Mouse (Mus musculus) liver, postnatal 0 days (tissue): ENCODE data around the gene Ddx27. TPM values are rescaled to one million over a fixed set of nuclear protein-coding genes. Genes with fewer than 3 reads are reported as not detected.
A peak's percentile ranks its signal among the peaks of the same experiment; 100 is the strongest.

Experiments
- ATAC-seq: fragments of 200-750 bp; cut with Nextera tagmentation; 2 replicates; pipeline ENCODE4 v1.8.0; 2017; ENCODE audit warnings: mild to moderate bottlenecking, moderate library complexity
- DNase-seq: peaks from one replicate; pipeline ENCODE4 v3.0.0-alpha.2; 2016
- H3K27ac ChIP-seq: fragments of 300-500 bp; sonication (generic); 2 replicates; pipeline ENCODE4 v1.5.1; 2014; ENCODE audit warnings: antibody characterized with exemption, moderate library complexity, mild to moderate bottlenecking, low read depth
- H3K27me3 ChIP-seq: fragments of 300-500 bp; sonication (generic); 2 replicates; pipeline ENCODE4 v1.6.1; 2014; ENCODE audit warnings: low read length, control low read depth, mixed read lengths; ENCODE audit not compliant: insufficient read depth
- H3K36me3 ChIP-seq: fragments of 300-500 bp; sonication (generic); replicated peaks from 2 replicates; pipeline ENCODE4 v1.6.1; 2014; ENCODE audit warnings: mild to moderate bottlenecking, control low read depth, low read length, moderate library complexity, mixed read lengths; ENCODE audit not compliant: insufficient read depth
- H3K4me1 ChIP-seq: fragments of 300-500 bp; sonication (generic); 2 replicates; pipeline ENCODE4 v1.6.1; 2014; ENCODE audit warnings: antibody characterized with exemption, mild to moderate bottlenecking, control low read depth; ENCODE audit not compliant: insufficient read depth
- H3K4me2 ChIP-seq: fragments of 300-500 bp; sonication (generic); 2 replicates; pipeline ENCODE4 v1.6.1; 2014; ENCODE audit warnings: low read depth, mild to moderate bottlenecking, low read length, moderate library complexity, mixed read lengths
- H3K4me3 ChIP-seq: fragments of 300-500 bp; sonication (generic); 2 replicates; pipeline ENCODE4 v1.5.1; 2014; ENCODE audit warnings: low read depth, low read length
- H3K9ac ChIP-seq: fragments of 300-500 bp; sonication (generic); replicated peaks from 2 replicates; pipeline ENCODE4 v1.6.1; 2014; ENCODE audit warnings: mild to moderate bottlenecking, moderate library complexity
- H3K9me3 ChIP-seq: fragments of 300-500 bp; sonication (generic); 2 replicates; pipeline ENCODE4 v1.6.1; 2016; ENCODE audit warnings: mild to moderate bottlenecking, control low read depth, low read length, mixed read lengths
- CTCF ChIP-seq: sonication (generic); IDR thresholded peaks from 2 replicates; pipeline ENCODE4 v1.5.1; 2016; ENCODE audit warnings: antibody characterized with exemption, low read depth
- EP300 ChIP-seq: IDR thresholded peaks from 2 replicates; pipeline ENCODE4 v1.6.1; 2016; ENCODE audit warnings: antibody characterized with exemption, low read depth, mild to moderate bottlenecking
- WGBS: fragments of 180-500 bp; shearing (Covaris S2); extraction: QIAGEN DNeasy Blood & Tissue Kit; methylation state at CpG from one replicate; pipeline ENCODE4 v1.1.7; 2014; ENCODE audit not compliant: insufficient replicate concordance; 5-methylcytosine and 5-hydroxymethylcytosine counted together
- polyA plus RNA-seq: library from polyadenylated mRNA; unstranded; fragments of >200 nt; fragmentation: Nextera tagmentation; extraction: Ambion mirVana; gene quantifications from 2 replicates; pipeline ENCODE4 v1.2.1, GENCODE M21; 2015

Gene Ddx27
- polyA plus RNA-seq, 1 experiment from 2014 or later: 21.9 TPM

GRCm38 (mm10) chr2:166983351-166983894, 31.6 kb upstream of the Ddx27 start:
- H3K9me3 ChIP-seq: no peaks in the 10 kb centered on the region
- peak; percentile 45; the same call in 1 of the 2 replicates for ATAC-seq
- H3K4me3 ChIP-seq: no peak overlapping the region

GRCm38 (mm10) chr2:166990861-166991260, 24.1 kb upstream of the Ddx27 start:
- 0 out of 2 replicates have a peak overlapping the region, but pooled peaks have one; percentile 4 for H3K4me2 ChIP-seq
- H3K9me3 ChIP-seq: no peaks in the 10 kb centered on the region
- H3K4me3 ChIP-seq: no peak overlapping the region
- H3K27me3 ChIP-seq: no peaks in the 10 kb centered on the region
- TF ChIP-seq EP300: no peak
- TF ChIP-seq CTCF: peak; percentile 54
- no peak overlapping the region for H3K9ac ChIP-seq
- 60% methylated on average over 7 of the region's 7 CpGs for WGBS
- ATAC-seq: no peak
- H3K4me1 ChIP-seq: peaks cover 43% of the 10 kb centered on the region
- no peaks in the 10 kb centered on the region for H3K36me3 ChIP-seq
- no peak for DNase-seq
- H3K27ac ChIP-seq: no peak overlapping the region

More at GRCm38 (mm10) chr2:166983351-166983894, 31.6 kb upstream of the Ddx27 start:
- peak; percentile 41 for TF ChIP-seq CTCF
- no peak for TF ChIP-seq EP300
- Histone ChIP-seq H3K36me3 (no peaks in the 10 kb centered on the region), H3K4me1 (peaks cover 6% of the 10 kb centered on the region), H3K27me3 (no peaks in the 10 kb centered on the region), H3K9ac (no peak overlapping the region), H3K27ac (0 out of 2 replicates have a peak overlapping the region, but pooled peaks have one; percentile 22), H3K4me2 (no peak overlapping the region)
- no peak for DNase-seq
- 54% methylated on average over 4 of the region's 4 CpGs for WGBS

GRCm38 (mm10) chr2:166991945-166992344, 23.0 kb upstream of the Ddx27 start:
- Histone ChIP-seq H3K36me3 (no peaks in the 10 kb centered on the region), H3K9me3 (no peaks in the 10 kb centered on the region), H3K4me2 (peak overlapping the region; percentile 85), H3K27me3 (no peaks in the 10 kb centered on the region), H3K9ac (no peak overlapping the region; the same call in 1 of the 2 replicates), H3K4me1 (peaks cover 43% of the 10 kb centered on the region), H3K4me3 (no peak overlapping the region), H3K27ac (peak overlapping the region; percentile 67)
- DNase-seq (no peak), ATAC-seq (0 out of 2 replicates have a peak, but pooled peaks have one; percentile 9)
- no peak for TF ChIP-seq CTCF
- TF ChIP-seq EP300: no peak

- H3K4me1 ChIP-seq: peaks cover 31% of the 10 kb centered on the region
- ATAC-seq: peak; percentile 18
Observed at GRCm38 (mm10) chr2:166995021-166995795, 19.8 kb upstream of the Ddx27 start.

GRCm38 (mm10) chr2:166995796-166996532, 19.0 kb upstream of the Ddx27 start, which contains the start of gene Stau1:
Gene Stau1, minus strand, starts transcription at chr2:166996299.
- Histone ChIP-seq H3K4me1 (peaks cover 27% of the 10 kb centered on the region), H3K27ac (peak within 1 kb of the TSS; percentile 97), H3K9me3 (no peaks in the 10 kb centered on the region), H3K9ac (peak within 1 kb of the TSS; percentile 97), H3K36me3 (no peaks in the 10 kb centered on the region), H3K27me3 (no peaks in the 10 kb centered on the region), H3K4me2 (peak within 1 kb of the TSS; percentile 85), H3K4me3 (peak within 1 kb of the TSS; percentile 97)
- TF ChIP-seq EP300: no peak
- TF ChIP-seq CTCF: no peak
- 3% methylated on average over 60 of the region's 88 CpGs for WGBS
- peak; percentile 96 for DNase-seq
- ATAC-seq: peak; percentile 98

More at GRCm38 (mm10) chr2:166995021-166995795, 19.8 kb upstream of the Ddx27 start:
- H3K27me3 ChIP-seq: no peaks in the 10 kb centered on the region
- 1% methylated on average over 28 of the region's 28 CpGs for WGBS
- peak overlapping the region; percentile 97 for H3K27ac ChIP-seq
- H3K9me3 ChIP-seq: no peaks in the 10 kb centered on the region
- H3K36me3 ChIP-seq: no peaks in the 10 kb centered on the region
- peak; percentile 47 for DNase-seq
- H3K4me3 ChIP-seq: peak overlapping the region; percentile 97
- H3K9ac ChIP-seq: peak overlapping the region; percentile 97
- TF ChIP-seq CTCF: no peak
- TF ChIP-seq EP300: 0 out of 2 replicates have a peak, but pooled peaks have one; percentile 20
- peak overlapping the region; percentile 85 for H3K4me2 ChIP-seq

GRCm38 (mm10) chr2:166996533-166996894, 18.5 kb upstream of the Ddx27 start:
- H3K27ac ChIP-seq: peak overlapping the region; percentile 81
- WGBS: 36% methylated on average over 8 of the region's 8 CpGs
- peak overlapping the region; percentile 97 for H3K9ac ChIP-seq
- H3K4me2 ChIP-seq: peak overlapping the region; percentile 85
- H3K4me1 ChIP-seq: peaks cover 23% of the 10 kb centered on the region
- DNase-seq (no peak), ATAC-seq (peak; percentile 18)
- peak overlapping the region; percentile 97 for H3K4me3 ChIP-seq
- no peaks in the 10 kb centered on the region for H3K36me3 ChIP-seq
- no peaks in the 10 kb centered on the region for H3K9me3 ChIP-seq
- TF ChIP-seq CTCF (no peak), EP300 (no peak)
- no peaks in the 10 kb centered on the region for H3K27me3 ChIP-seq
